ENCODE assay signal across 10 mouse cellular contexts in the genomic region with DNA sequence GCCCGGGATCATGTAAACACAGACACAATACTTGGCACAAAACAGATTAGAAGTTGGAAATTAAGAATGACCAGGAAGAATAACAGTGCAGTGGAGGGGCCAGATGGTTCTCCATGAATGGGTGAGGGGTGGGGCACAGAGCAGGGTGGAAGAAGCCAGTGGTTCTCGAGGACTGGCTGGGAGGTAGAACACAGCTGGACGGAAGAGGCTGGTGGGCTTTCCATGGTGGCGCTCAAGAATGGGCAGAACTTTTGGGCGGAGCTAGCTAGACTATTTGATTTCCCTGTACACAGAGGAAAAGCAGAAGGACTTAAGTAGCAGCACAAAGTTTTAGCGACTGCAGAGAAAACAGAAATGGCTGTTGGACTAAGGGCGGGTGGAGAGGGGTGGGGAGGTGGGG.
A peak's percentile ranks its signal among the peaks of the same experiment; 100 is the strongest.
DNase-seq lines count a peak whose midpoint lies in the region; ATAC-seq and TF ChIP-seq lines count a peak whose summit lies in the region.
"Had no signal": no experiment of that assay in that cellular context is flagged by ENCODE, and none has a peak within 500 bp of the region (broad histone marks: within the 10 kb centered on the region; RNA-seq: fewer than 3 reads in every experiment).

No protein-coding gene starts in this region.

- peak overlapping the region; percentile 47 for H3K4me2 ChIP-seq in lung, postnatal 0 days (replicated peaks; ENCODE audit: low read depth, low read length)
- H3K4me2 ChIP-seq in hindbrain, embryonic 13.5 days: 0 out of 2 replicates have a peak overlapping the region, but pooled peaks have one; percentile 4
- H3K4me2 ChIP-seq in liver, embryonic 15.5 days: peak overlapping the region; percentile 71
- H3K4me2 ChIP-seq in stomach, postnatal 0 days (replicated peaks; ENCODE audit: low read depth): peak overlapping the region; percentile 29; the same call in 1 of the 2 replicates
- H3K4me2 ChIP-seq: neural tube, embryonic 13.5 days had no signal

- no peak overlapping the region for H3K4me3 ChIP-seq in lung, postnatal 0 days (ENCODE audit: low read depth, low read length)
- no peak overlapping the region for H3K4me3 ChIP-seq in hindbrain, embryonic 13.5 days
- H3K4me3 ChIP-seq in liver, embryonic 15.5 days (replicated peaks): peak overlapping the region; percentile 36
- no peak overlapping the region; the same call in 1 of the 2 replicates for H3K4me3 ChIP-seq in stomach, postnatal 0 days (ENCODE audit: low read depth, low read length)
- H3K4me3 ChIP-seq in thymus, adult 2 months (ENCODE audit: control insufficient read depth, insufficient read depth, low read length): no peak overlapping the region
- H3K4me3 ChIP-seq: neural tube, embryonic 13.5 days had no signal

- 13% methylated on average over 7 of the region's 7 CpGs for WGBS in lung, postnatal 0 days
- WGBS in hindbrain, embryonic 13.5 days: 42% methylated on average over 7 of the region's 7 CpGs
- 27% methylated on average over 7 of the region's 7 CpGs for WGBS in liver, embryonic 15.5 days (ENCODE audit: insufficient replicate concordance)
- 18% methylated on average over 7 of the region's 7 CpGs for WGBS in stomach, postnatal 0 days
- 27% methylated on average over 7 of the region's 7 CpGs for WGBS in thymus, adult 2 months

- no peak for TF ChIP-seq CTCF in lung, postnatal 0 days (IDR thresholded peaks at IDR 0.05)
- TF ChIP-seq CTCF in stomach, postnatal 0 days (IDR thresholded peaks at IDR 0.05; ENCODE audit: low read depth): no peak
- no peak for TF ChIP-seq CTCF in thymus, adult 2 months (IDR thresholded peaks at IDR 0.05; ENCODE audit: borderline replicate concordance, control insufficient read depth, extremely low read depth, insufficient read depth, low read length, poor library complexity)

- TF ChIP-seq EP300 in lung, postnatal 0 days (IDR thresholded peaks at IDR 0.05): no peak
- no peak for TF ChIP-seq EP300 in stomach, postnatal 0 days (optimal IDR thresholded peaks at IDR 0.05)

- no peaks in the 10 kb centered on the region for H3K9me3 ChIP-seq in lung, postnatal 0 days (ENCODE audit: low read length)
- no peaks in the 10 kb centered on the region for H3K9me3 ChIP-seq in hindbrain, embryonic 13.5 days
- no peaks in the 10 kb centered on the region for H3K9me3 ChIP-seq in liver, embryonic 15.5 days (replicated peaks)
- H3K9me3 ChIP-seq in stomach, postnatal 0 days (ENCODE audit: control insufficient read depth, low read length): no peaks in the 10 kb centered on the region
- H3K9me3 ChIP-seq: neural tube, embryonic 13.5 days had no signal

- no peak overlapping the region for H3K9ac ChIP-seq in lung, postnatal 0 days (replicated peaks; ENCODE audit: low read depth)
- H3K9ac ChIP-seq in hindbrain, embryonic 13.5 days: no peak overlapping the region
- peak overlapping the region; percentile 28; the same call in 1 of the 2 replicates for H3K9ac ChIP-seq in liver, embryonic 15.5 days
- H3K9ac ChIP-seq in stomach, postnatal 0 days (ENCODE audit: low read length): no peak overlapping the region
- H3K9ac ChIP-seq: neural tube, embryonic 13.5 days had no signal

- DNase-seq in lung, postnatal 0 days (ENCODE audit: low spot score): no peak
- DNase-seq in lung, postnatal 25 days (ENCODE audit: low spot score): no peak
- peak; percentile 16 for DNase-seq in stomach, postnatal 0 days (ENCODE audit: low spot score)
- no peak for DNase-seq in thymus, adult 2 months
- no peak for DNase-seq in left cerebral cortex, adult 18-20 months (ENCODE audit: low spot score in 2 of 2)
- DNase-seq: cerebellum, adult 11-12 months; layer of hippocampus, postnatal 36 days had no signal

- H3K36me3 ChIP-seq in lung, postnatal 0 days (ENCODE audit: insufficient read depth, low read length): no peaks in the 10 kb centered on the region
- no peaks in the 10 kb centered on the region for H3K36me3 ChIP-seq in hindbrain, embryonic 13.5 days
- no peaks in the 10 kb centered on the region for H3K36me3 ChIP-seq in liver, embryonic 15.5 days (replicated peaks)
- no peaks in the 10 kb centered on the region for H3K36me3 ChIP-seq in stomach, postnatal 0 days (ENCODE audit: control insufficient read depth, insufficient read depth, low read length)
- H3K36me3 ChIP-seq in thymus, adult 2 months (ENCODE audit: control insufficient read depth, insufficient read depth, low read length): no peaks in the 10 kb centered on the region
- H3K36me3 ChIP-seq: neural tube, embryonic 13.5 days had no signal

- peak; percentile 81 for ATAC-seq in lung, postnatal 0 days
- ATAC-seq in hindbrain, embryonic 13.5 days (ENCODE audit: low FRiP score): peak; percentile 50; the same call in 1 of the 2 replicates
- peak; percentile 26 for ATAC-seq in liver, embryonic 15.5 days (ENCODE audit: insufficient read depth)
- ATAC-seq in stomach, postnatal 0 days (ENCODE audit: low FRiP score, low TSS enrichment): peak; percentile 51

- no peaks in the 10 kb centered on the region for H3K27me3 ChIP-seq in lung, postnatal 0 days (replicated peaks; ENCODE audit: insufficient read depth, low read length)
- H3K27me3 ChIP-seq in hindbrain, embryonic 13.5 days: no peaks in the 10 kb centered on the region
- H3K27me3 ChIP-seq in liver, embryonic 15.5 days: no peaks in the 10 kb centered on the region
- H3K27me3 ChIP-seq in stomach, postnatal 0 days (ENCODE audit: control insufficient read depth, insufficient read depth, low read length): no peaks in the 10 kb centered on the region
- no peaks in the 10 kb centered on the region for H3K27me3 ChIP-seq in thymus, adult 2 months (ENCODE audit: control insufficient read depth, insufficient read depth, low read length)
- H3K27me3 ChIP-seq: neural tube, embryonic 13.5 days had no signal

- 0 out of 2 replicates have a peak, but pooled peaks cover 3% of the 10 kb centered on the region for H3K4me1 ChIP-seq in lung, postnatal 0 days (ENCODE audit: insufficient read depth, low read depth, low read length)
- peaks cover 11% of the 10 kb centered on the region; the same call in 1 of the 2 replicates for H3K4me1 ChIP-seq in hindbrain, embryonic 13.5 days (replicated peaks)
- H3K4me1 ChIP-seq in liver, embryonic 15.5 days (replicated peaks): peaks cover 41% of the 10 kb centered on the region
- H3K4me1 ChIP-seq in stomach, postnatal 0 days (replicated peaks; ENCODE audit: control insufficient read depth, insufficient read depth): 0 out of 2 replicates have a peak, but pooled peaks cover 3% of the 10 kb centered on the region
- peaks cover 2% of the 10 kb centered on the region; the same call in 1 of the 2 replicates for H3K4me1 ChIP-seq in thymus, adult 2 months (replicated peaks; ENCODE audit: control insufficient read depth, insufficient read depth, low read length)

- no peak for TF ChIP-seq POLR2A in thymus, adult 2 months (IDR thresholded peaks at IDR 0.05; ENCODE audit: control insufficient read depth, extremely low read depth, insufficient read depth, low read length, poor library complexity)

- H3K27ac ChIP-seq in lung, postnatal 0 days (ENCODE audit: low read length): no peak overlapping the region
- H3K27ac ChIP-seq in hindbrain, embryonic 13.5 days: peak overlapping the region; percentile 60
- peak overlapping the region; percentile 89 for H3K27ac ChIP-seq in liver, embryonic 15.5 days (replicated peaks)
- H3K27ac ChIP-seq in stomach, postnatal 0 days (replicated peaks): no peak overlapping the region
- H3K27ac ChIP-seq in thymus, adult 2 months (ENCODE audit: control insufficient read depth, insufficient read depth, low read length): no peak overlapping the region
- H3K27ac ChIP-seq: neural tube, embryonic 13.5 days had no signal

Comparison
In these comparisons a context has a peak if more than half of its experiments do, and no peak if none do; other contexts are left out.
1. ATAC-seq: peak in every context shown above with its lines; median percentile 81 in lung, postnatal 0 days; 51 in stomach, postnatal 0 days; 50 in hindbrain, embryonic 13.5 days; 26 in liver, embryonic 15.5 days.
2. H3K27ac ChIP-seq: peak in hindbrain, embryonic 13.5 days (single experiment) and liver, embryonic 15.5 days (single experiment); none in lung, postnatal 0 days (single experiment), stomach, postnatal 0 days (single experiment) and thymus, adult 2 months (single experiment).
3. H3K4me2 ChIP-seq: peak in every context shown above with its lines; median percentile 71 in liver, embryonic 15.5 days; 47 in lung, postnatal 0 days; 29 in stomach, postnatal 0 days; 4 in hindbrain, embryonic 13.5 days.